Mouse (Mus musculus) embryonic facial prominence, embryonic 10.5 days (tissue): ENCODE data around the gene Slc24a4. TPM values are rescaled to one million over a fixed set of nuclear protein-coding genes. Genes with fewer than 3 reads are reported as not detected.

Experiments
- DNase-seq: peaks from one replicate; pipeline ENCODE4 v3.0.0-alpha.2; 2017; ENCODE audit warnings: low spot score
- H3K27ac ChIP-seq: fragments of 300-500 bp; sonication (generic); replicated peaks from 2 replicates; pipeline ENCODE4 v1.5.1; 2016; ENCODE audit warnings: mild to moderate bottlenecking
- H3K27me3 ChIP-seq: fragments of 300-500 bp; sonication (generic); replicated peaks from 2 replicates; pipeline ENCODE4 v1.6.1; 2016; ENCODE audit warnings: low read depth, mild to moderate bottlenecking; ENCODE audit not compliant: poor library complexity, severe bottlenecking
- H3K36me3 ChIP-seq: fragments of 300-500 bp; sonication (generic); replicated peaks from 2 replicates; pipeline ENCODE4 v1.6.1; 2016; ENCODE audit warnings: mild to moderate bottlenecking, moderate library complexity
- H3K4me1 ChIP-seq: fragments of 300-500 bp; sonication (generic); 2 replicates; pipeline ENCODE4 v1.6.1; 2016
- H3K4me3 ChIP-seq: fragments of 300-500 bp; sonication (generic); 2 replicates; pipeline ENCODE4 v1.5.1; 2016; ENCODE audit warnings: mild to moderate bottlenecking, moderate library complexity
- H3K9me3 ChIP-seq: fragments of 300-500 bp; sonication (generic); 2 replicates; pipeline ENCODE4 v1.6.1; 2016; ENCODE audit warnings: mild to moderate bottlenecking
- WGBS: fragments of 180-500 bp; shearing (Covaris S2); methylation state at CpG from one replicate; pipeline ENCODE4 v1.1.7; 2016; 5-methylcytosine and 5-hydroxymethylcytosine counted together
- polyA plus RNA-seq: library from polyadenylated mRNA; unstranded; fragments of >200 nt; fragmentation: Nextera tagmentation; extraction: Ambion mirVana; gene quantifications from 2 replicates; pipeline ENCODE4 v1.2.1, GENCODE M21; 2016

Slc24a4 gene
- polyA plus RNA-seq, 1 experiment from 2014 or later, result 0.05 TPM

DNA sequence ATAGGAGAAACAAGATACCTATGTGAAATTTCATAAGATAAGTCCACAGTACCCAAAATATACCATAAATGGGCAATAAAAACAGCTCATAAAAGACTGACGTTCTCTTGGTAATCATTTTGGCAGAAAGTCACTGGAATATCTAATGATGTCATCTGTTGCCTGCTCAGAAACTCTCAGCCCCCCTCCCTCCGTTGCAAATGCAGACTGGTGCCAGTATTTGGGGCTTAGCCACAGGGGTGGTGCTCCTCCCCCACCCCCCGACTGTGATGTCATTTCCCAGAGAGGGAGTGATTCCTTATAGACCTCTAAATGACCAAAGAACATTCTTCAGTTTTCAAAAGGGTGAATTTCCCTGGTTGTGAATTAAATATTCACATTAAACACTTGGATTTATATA is 96.6 kb downstream of the Slc24a4 start:
- H3K27me3 ChIP-seq, result no peaks in the 10 kb centered on the region
- H3K27ac ChIP-seq, result no peak overlapping the region
- H3K4me3 ChIP-seq, result no peak overlapping the region
- no peaks in the 10 kb centered on the region for H3K4me1 ChIP-seq
- DNase-seq, result no peak
- 60% methylated on average over 3 of the region's 3 CpGs for WGBS
- H3K9me3 ChIP-seq, result no peaks in the 10 kb centered on the region
- no peaks in the 10 kb centered on the region for H3K36me3 ChIP-seq

DNA sequence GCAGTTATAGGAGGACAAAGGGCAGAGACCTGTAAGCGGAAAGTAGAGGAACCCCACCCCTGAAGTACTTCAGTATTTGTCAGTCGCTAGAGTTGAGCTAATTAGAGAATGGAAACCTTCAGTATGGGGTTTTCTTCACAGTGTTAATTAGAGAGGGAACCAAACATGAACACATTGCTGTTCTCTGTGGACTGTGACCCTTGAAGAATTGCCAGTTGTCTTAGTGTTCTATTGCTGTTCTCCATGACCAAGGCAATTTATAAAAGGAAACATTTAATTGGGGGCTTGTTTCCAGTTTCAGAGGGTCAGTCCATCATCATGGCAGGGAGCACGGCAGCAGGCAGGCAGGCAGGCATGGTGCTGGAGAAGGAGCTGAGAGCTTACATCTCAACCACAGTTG is 107.0 kb downstream of the Slc24a4 start:
- 79% methylated on average over 3 of the region's 3 CpGs for WGBS
- Histone ChIP-seq H3K9me3 (no peaks in the 10 kb centered on the region), H3K27me3 (no peaks in the 10 kb centered on the region), H3K27ac (no peak overlapping the region), H3K4me3 (no peak overlapping the region), H3K36me3 (no peaks in the 10 kb centered on the region), H3K4me1 (no peaks in the 10 kb centered on the region)
- DNase-seq, result no peak

- Histone ChIP-seq H3K4me1 (no peaks in the 10 kb centered on the region), H3K9me3 (no peaks in the 10 kb centered on the region), H3K27ac (no peak overlapping the region), H3K4me3 (no peak overlapping the region), H3K36me3 (no peaks in the 10 kb centered on the region), H3K27me3 (no peaks in the 10 kb centered on the region)
- 89% methylated on average over 6 of the region's 6 CpGs for WGBS
- no peak for DNase-seq
Measured at GRCm38 (mm10) chr12:102236317-102236716, 107.8 kb downstream of the Slc24a4 start.

DNA sequence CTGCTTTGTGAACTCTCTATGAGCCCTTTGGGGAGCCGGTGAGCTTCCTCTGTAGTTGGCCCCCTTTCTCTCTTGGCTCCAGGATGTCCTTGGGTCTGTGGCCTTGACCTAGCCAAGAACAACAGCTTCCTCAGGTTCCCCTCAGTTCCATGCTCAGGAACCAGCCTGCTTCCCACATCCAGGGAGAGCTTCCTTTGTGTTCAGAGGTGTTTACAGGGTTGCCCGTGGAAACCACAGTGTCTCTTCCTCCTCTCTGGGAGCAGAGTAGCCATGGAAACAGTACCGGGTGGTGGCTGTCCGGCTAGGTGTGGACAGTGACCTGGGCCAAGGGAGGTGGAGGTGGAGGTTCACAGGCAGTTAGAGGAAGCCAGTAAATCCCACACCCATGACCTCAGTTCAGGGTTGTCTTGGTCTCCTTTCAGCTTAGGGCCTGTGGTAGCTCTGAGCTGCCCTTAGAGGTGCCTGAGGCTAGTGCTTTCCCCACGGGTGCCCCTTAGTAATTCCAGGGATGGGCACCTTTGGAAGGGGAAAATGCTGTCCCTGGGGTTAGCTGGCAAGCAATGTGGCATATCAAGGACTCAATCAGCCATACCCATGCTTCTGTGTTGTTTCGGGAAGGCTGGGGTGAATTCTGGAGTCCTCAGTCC is 113.7 kb downstream of the Slc24a4 start:
- Histone ChIP-seq H3K4me3 (no peak overlapping the region), H3K27me3 (no peaks in the 10 kb centered on the region), H3K27ac (peak overlapping the region; percentile 51), H3K36me3 (no peaks in the 10 kb centered on the region), H3K9me3 (no peaks in the 10 kb centered on the region), H3K4me1 (peaks cover 31% of the 10 kb centered on the region)
- WGBS, result 62% methylated on average over 6 of the region's 6 CpGs
- peak; percentile 29 for DNase-seq

GRCm38 (mm10) chr12:102243915-102244314 is 115.4 kb downstream of the Slc24a4 start:
- peak; percentile 38 for DNase-seq
- 53% methylated on average over 1 of the region's 1 CpGs for WGBS
- H3K27me3 ChIP-seq, result no peaks in the 10 kb centered on the region
- no peaks in the 10 kb centered on the region for H3K9me3 ChIP-seq
- H3K4me3 ChIP-seq, result no peak overlapping the region
- H3K4me1 ChIP-seq, result peaks cover 31% of the 10 kb centered on the region
- no peaks in the 10 kb centered on the region for H3K36me3 ChIP-seq
- H3K27ac ChIP-seq, result no peak overlapping the region

DNA sequence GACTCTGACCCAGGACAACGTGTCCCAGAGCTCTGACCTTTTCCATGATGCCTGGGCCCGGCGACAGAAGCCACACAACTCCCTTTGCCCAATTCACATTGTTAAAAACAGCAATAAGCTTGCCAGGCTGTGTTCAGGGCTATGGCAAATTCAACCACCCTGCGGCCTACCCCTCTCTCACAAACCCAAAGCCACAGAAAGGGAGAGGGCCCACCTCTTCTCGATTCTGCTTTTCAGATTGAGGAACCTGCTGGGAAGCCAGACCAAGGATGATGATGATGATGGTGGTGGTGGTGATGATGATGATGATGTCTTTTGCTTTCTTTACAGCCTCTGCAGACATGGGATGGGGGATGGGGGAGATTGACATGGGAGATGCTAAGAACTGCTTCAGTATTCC is 117.7 kb downstream of the Slc24a4 start:
- Histone ChIP-seq H3K27me3 (no peaks in the 10 kb centered on the region), H3K4me3 (no peak overlapping the region), H3K27ac (no peak overlapping the region), H3K4me1 (peaks cover 31% of the 10 kb centered on the region), H3K9me3 (no peaks in the 10 kb centered on the region), H3K36me3 (no peaks in the 10 kb centered on the region)
- no peak for DNase-seq
- WGBS, result 91% methylated on average over 5 of the region's 5 CpGs

- 89% methylated on average over 6 of the region's 6 CpGs for WGBS
- H3K27me3 ChIP-seq, result no peaks in the 10 kb centered on the region
- H3K4me3 ChIP-seq, result no peak overlapping the region
- no peaks in the 10 kb centered on the region for H3K36me3 ChIP-seq
- H3K4me1 ChIP-seq, result peaks cover 16% of the 10 kb centered on the region
- no peaks in the 10 kb centered on the region for H3K9me3 ChIP-seq
- no peak overlapping the region for H3K27ac ChIP-seq
- DNase-seq, result no peak
Measured at GRCm38 (mm10) chr12:102248104-102248503, 119.6 kb downstream of the Slc24a4 start.

GRCm38 (mm10) chr12:102250316-102250715 is 121.8 kb downstream of the Slc24a4 start:
- H3K36me3 ChIP-seq, result no peaks in the 10 kb centered on the region
- DNase-seq, result no peak
- no peaks in the 10 kb centered on the region for H3K27me3 ChIP-seq
- no peak overlapping the region for H3K27ac ChIP-seq
- no peak overlapping the region for H3K4me3 ChIP-seq
- WGBS, result 93% methylated on average over 4 of the region's 4 CpGs
- H3K9me3 ChIP-seq, result no peaks in the 10 kb centered on the region
- H3K4me1 ChIP-seq, result no peaks in the 10 kb centered on the region

- no peaks in the 10 kb centered on the region for H3K27me3 ChIP-seq
- no peaks in the 10 kb centered on the region for H3K9me3 ChIP-seq
- H3K36me3 ChIP-seq, result no peaks in the 10 kb centered on the region
- 88% methylated on average over 3 of the region's 3 CpGs for WGBS
- no peak for DNase-seq
- no peaks in the 10 kb centered on the region for H3K4me1 ChIP-seq
- no peak overlapping the region for H3K27ac ChIP-seq
- no peak overlapping the region for H3K4me3 ChIP-seq
Measured at GRCm38 (mm10) chr12:102251070-102251469, 122.5 kb downstream of the Slc24a4 start.

DNA sequence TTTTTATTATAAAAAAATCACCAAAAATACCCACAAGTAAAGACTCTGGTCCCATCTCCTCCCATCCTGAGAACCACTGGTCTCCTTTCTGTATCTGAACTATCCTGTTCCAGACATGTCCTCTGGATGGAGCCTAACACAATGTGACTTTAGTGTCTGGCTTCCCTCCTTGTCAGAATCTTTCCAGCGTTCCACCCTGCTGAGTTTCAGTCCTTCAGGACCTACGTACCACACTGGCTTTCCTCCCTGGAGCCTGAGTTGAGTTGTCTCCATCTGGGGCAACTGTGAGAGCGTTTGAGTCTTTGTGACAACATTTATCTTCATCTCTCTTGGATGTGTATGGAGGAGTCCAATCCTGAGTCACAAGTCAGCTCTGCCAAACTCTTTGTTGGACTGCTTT is 123.5 kb downstream of the Slc24a4 start:
- H3K4me1 ChIP-seq, result no peaks in the 10 kb centered on the region
- H3K27me3 ChIP-seq, result no peaks in the 10 kb centered on the region
- no peaks in the 10 kb centered on the region for H3K36me3 ChIP-seq
- no peaks in the 10 kb centered on the region for H3K9me3 ChIP-seq
- no peak for DNase-seq
- 69% methylated on average over 3 of the region's 3 CpGs for WGBS
- no peak overlapping the region for H3K4me3 ChIP-seq
- H3K27ac ChIP-seq, result no peak overlapping the region

- no peak overlapping the region for H3K27ac ChIP-seq
- no peak overlapping the region for H3K4me3 ChIP-seq
- no peak for DNase-seq
- 66% methylated on average over 1 of the region's 1 CpGs for WGBS
- no peaks in the 10 kb centered on the region for H3K27me3 ChIP-seq
- H3K9me3 ChIP-seq, result no peaks in the 10 kb centered on the region
- H3K4me1 ChIP-seq, result no peaks in the 10 kb centered on the region
- no peaks in the 10 kb centered on the region for H3K36me3 ChIP-seq
Measured at GRCm38 (mm10) chr12:102252525-102252924, 124.0 kb downstream of the Slc24a4 start.

- Histone ChIP-seq H3K27ac (no peak overlapping the region), H3K36me3 (no peaks in the 10 kb centered on the region), H3K9me3 (no peaks in the 10 kb centered on the region), H3K4me1 (no peaks in the 10 kb centered on the region), H3K4me3 (no peak overlapping the region), H3K27me3 (no peaks in the 10 kb centered on the region)
- DNase-seq, result no peak
Measured at GRCm38 (mm10) chr12:102255012-102255411, 126.5 kb downstream of the Slc24a4 start.

- DNase-seq, result no peak
- Histone ChIP-seq H3K9me3 (no peaks in the 10 kb centered on the region), H3K27ac (no peak overlapping the region), H3K4me3 (no peak overlapping the region), H3K4me1 (peaks cover 24% of the 10 kb centered on the region), H3K36me3 (no peaks in the 10 kb centered on the region), H3K27me3 (no peaks in the 10 kb centered on the region)
- WGBS, result 78% methylated on average over 3 of the region's 3 CpGs
Measured at GRCm38 (mm10) chr12:102258522-102259112, 130.1 kb downstream of the Slc24a4 start.
